Mouse (Mus musculus) cerebellum, adult 9-11 months (tissue): Measurements from ENCODE around the gene Atxn7l3.
A peak's percentile ranks its signal among the peaks of the same experiment; 100 is the strongest.
"Not testable (repeated sequence)": the region's sequence is repeated elsewhere in the genome, so short reads cannot be mapped to it uniquely, and the experiment has no call there.

ENCODE experiments used
- DNase-seq: peaks from one replicate; pipeline ENCODE4 v3.0.0; 2022

Atxn7l3 gene

DNA sequence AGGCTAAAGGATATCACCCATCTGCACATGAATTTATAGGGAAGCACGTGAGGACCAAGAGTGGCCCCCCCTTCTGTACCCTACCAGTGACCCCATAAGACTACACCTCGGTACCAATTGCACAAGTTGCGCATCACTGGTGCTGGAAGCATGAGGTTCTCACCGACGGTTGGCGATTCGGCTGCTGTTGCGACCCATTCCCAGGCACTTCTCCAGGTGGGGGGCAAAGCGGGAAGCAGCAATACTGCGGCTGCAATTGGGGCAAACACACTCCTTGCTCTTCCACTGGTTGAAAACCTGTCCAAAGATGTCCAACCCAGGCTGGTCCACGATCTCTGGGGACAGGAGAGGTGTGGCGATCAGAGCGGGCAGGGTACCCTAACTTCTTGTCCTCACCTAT is 2.5 kb downstream of the Atxn7l3 start:
- DNase-seq: peak; percentile 56

- peak; percentile 53 for DNase-seq
Observed at GRCm38 (mm10) chr11:102291051-102291535, 5.3 kb downstream of the Atxn7l3 start.

- DNase-seq: peak; percentile 31
Observed at GRCm38 (mm10) chr11:102290141-102290540, 6.3 kb downstream of the Atxn7l3 start.

DNA sequence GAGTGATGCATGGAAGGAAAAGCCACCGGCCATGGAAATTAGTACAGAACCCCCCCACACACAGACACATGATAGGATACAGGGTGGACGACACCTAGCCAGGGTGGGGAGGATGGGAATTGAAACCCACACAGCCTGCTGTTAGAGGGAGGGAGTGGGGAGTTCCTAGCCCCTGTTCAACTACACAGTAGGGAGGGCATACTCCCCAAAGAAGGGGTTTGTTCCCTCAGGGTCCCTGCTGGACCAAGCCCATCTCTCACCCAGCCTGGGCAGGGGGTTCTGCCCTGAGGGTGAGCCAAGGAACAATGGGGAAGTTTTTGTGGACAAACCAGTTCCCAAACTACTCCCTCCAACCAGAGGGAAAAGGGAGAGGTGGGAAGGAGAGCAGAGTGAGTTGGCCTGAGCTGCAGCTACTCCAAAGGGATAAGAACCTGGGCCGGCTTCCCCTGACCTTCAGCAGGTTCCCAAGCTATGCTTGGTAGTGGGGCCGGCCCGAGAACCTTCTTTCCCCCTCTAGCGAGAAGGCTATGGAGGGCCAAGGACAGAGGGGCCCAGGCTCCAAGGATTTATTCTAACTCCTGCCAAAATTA is 6.8 kb downstream of the Atxn7l3 start:
- peak; percentile 37 for DNase-seq

DNA sequence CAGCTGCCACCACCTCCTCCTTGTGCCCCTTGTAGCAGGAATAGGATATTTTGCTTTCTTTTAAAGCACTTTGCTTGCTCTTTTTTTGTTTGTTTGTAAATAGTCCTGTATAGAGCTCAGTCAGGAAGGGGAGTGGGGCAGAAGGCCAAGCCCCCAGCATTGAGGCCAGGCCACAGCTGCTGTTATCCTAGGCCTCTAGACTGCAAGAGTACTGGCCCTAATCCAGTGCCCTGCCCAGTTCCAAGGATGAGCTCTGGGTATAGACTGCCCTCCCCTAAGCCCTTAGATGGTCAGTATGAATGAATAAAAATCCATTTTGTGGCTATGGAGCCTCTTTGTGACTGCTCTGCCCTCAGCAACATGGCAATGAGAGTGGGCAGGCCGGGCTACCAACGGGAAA is 7.5 kb downstream of the Atxn7l3 start:
- DNase-seq: peak; percentile 47

DNA sequence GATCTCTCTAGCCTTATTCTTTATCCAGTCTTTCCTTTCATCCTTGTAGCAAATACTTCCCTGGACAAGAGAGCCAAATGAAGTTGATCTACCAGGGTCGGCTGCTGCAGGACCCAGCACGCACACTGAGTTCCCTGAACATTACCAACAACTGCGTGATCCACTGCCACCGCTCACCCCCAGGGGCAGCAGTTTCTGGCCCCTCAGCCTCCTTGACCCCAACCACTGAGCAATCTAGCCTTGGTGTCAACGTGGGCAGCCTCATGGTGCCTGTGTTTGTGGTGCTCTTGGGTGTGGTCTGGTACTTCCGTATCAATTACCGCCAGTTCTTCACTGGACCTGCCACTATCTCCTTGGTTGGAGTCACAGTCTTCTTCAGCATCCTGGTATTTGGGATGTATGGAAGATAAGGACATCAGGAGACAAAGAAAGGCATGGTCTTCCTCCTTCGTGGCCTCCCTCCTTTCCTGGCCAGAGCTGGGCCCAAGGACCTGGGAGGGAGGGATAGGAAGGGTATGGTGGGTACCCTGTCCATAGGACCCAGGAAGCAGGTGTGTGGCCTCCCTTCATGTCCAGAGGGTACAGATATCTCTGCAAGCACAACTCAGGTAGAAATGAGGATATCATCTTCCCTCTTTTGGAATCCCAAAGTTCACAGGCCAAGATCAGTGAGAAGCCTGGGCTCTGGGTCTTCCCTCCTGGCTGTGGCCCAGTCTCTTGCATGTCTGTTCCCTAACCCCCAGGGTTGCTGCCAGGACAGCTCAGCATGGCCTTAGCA is 8.2 kb downstream of the Atxn7l3 start:
- DNase-seq: peak; percentile 30

GRCm38 (mm10) chr11:102287485-102287884 is 8.9 kb downstream of the Atxn7l3 start:
- DNase-seq: peak; percentile 45

GRCm38 (mm10) chr11:102285095-102285834 is 11.2 kb downstream of the Atxn7l3 start:
- no peak for DNase-seq

- DNase-seq: peak; percentile 97
Observed at GRCm38 (mm10) chr11:102284501-102285094, 11.8 kb downstream of the Atxn7l3 start, which contains the start of gene Tmub2. TSS of gene Tmub2 (plus strand) at chr11:102284931.

- DNase-seq: no peak
Observed at GRCm38 (mm10) chr11:102283922-102284321, 12.5 kb downstream of the Atxn7l3 start.

DNA sequence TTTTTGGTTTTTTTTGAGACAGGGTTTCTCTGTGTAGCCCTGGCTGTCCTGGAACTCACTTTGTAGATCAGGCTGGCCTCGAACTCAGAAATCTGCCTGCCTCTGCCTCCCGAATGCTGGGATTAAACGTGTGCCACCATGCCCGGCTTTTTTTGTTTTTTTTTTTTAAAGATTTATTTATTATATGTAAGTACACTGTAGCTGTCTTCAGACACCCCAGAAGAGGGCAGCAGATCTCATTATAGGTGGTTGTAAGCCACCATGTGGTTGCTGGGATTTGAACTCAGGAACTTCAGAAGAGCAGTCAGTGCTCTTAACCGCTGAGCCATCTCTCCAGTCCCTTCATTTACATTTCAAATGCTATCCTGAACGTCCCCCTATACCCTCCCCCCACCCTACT is 16.2 kb downstream of the Atxn7l3 start:
- DNase-seq: not testable (repeated sequence)

DNA sequence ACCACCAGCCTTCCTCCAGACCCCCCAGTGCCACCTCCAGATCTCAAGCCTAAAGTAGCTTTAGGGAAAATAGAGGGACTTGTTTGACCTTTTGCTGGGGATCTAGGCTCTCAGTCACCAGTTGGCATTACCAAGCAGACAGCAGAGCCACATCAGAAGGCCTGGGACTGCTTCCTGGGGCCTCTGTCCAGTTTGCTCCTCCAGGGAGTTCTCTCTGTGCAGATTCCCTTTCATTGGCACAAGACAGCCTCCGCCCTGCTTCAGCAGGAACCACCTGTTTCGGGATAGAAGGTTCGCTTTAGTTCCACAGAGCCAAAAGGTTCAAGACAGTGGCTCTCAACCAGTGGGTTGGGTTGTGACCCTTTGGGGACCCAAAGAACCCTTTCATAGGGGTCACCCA is 16.8 kb downstream of the Atxn7l3 start:
- DNase-seq: no peak

GRCm38 (mm10) chr11:102277754-102278153 is 18.7 kb downstream of the Atxn7l3 start:
- DNase-seq: no peak

DNA sequence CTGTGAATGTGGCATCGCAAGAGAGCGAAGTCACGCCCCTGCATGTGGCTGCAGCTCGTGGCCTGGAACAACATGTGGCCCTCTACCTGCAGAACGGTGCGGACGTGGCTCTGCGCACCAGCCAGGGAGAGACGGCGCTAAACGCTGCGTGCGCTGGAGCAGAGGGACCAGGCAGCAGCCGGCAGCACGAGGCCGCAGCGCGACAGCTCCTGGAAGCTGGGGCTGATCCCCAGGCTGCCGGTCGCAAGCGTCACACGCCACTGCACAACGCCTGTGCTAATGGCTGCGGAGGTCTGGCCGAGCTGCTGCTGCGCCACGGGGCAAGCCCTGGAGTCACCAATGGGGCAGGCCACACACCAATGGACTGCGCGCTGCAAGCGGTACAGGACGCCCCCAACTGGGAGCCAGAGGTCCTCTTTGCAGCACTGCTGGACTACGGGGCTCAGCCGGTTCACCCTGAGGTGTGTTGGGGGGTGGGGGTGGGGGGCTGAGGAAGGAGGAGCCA is 20.0 kb downstream of the Atxn7l3 start:
- DNase-seq: peak; percentile 41

GRCm38 (mm10) chr11:102268520-102269244 is 27.7 kb downstream of the Atxn7l3 start, which contains the start of gene Asb16:
TSS of gene Asb16 (plus strand) at chr11:102268743.
- DNase-seq: no peak

DNA sequence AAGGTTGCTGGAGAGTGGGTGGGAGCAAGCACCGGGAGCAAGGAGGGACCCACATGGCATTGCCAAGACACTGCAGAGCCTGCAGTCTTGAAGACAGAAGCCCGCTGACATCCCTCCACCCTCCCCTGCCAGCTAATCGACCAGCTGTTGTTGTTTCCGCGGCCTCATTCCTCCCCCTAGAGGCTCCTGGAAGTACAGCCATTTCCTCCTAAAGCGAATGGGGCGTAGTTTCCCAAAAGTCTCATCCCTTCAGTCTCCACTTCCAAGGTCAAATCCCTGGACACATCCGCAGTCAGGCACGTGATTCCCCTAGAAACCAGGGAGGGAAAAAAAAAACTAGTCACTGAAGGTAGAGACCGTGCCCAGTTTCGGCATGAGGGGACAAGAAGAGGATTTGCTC is 29.0 kb downstream of the Atxn7l3 start:
- peak; percentile 76 for DNase-seq

DNA sequence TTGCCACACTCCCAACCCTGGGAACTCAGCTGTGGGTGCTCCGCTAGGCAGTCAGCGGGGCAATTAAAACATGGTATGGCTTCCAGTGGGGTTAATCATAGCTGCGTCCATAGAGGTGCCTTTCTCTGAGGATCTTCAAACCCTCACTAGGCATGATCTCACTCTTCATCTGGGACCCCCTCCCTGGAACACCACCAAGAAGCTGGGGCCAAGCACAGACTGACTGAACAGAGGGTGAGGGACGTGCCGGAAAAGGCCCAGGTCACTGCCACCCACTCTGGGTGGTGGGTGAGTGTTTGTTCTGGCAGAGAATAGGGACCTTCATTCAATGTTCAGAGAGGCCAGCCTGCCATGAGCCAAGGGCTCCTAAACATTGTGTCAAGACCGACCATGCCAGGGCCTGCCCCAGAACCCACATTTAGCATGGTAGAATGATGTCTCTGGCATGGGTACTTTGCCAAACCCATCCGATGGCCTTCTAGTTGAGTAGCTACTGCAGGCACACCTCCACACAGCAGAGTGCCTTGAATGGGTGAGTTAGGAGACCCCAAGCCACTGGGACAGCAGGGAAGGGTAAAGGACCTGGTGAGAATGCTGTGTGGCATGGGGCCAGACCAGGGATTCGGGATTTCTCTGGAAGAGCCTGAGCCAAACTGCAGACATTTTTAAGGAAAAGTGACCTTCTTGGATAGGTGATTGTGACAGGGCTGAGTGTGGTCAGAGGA is 29.6 kb downstream of the Atxn7l3 start:
- no peak for DNase-seq

- DNase-seq: peak; percentile 70
Observed at GRCm38 (mm10) chr11:102265816-102266215, 30.6 kb downstream of the Atxn7l3 start.

DNA sequence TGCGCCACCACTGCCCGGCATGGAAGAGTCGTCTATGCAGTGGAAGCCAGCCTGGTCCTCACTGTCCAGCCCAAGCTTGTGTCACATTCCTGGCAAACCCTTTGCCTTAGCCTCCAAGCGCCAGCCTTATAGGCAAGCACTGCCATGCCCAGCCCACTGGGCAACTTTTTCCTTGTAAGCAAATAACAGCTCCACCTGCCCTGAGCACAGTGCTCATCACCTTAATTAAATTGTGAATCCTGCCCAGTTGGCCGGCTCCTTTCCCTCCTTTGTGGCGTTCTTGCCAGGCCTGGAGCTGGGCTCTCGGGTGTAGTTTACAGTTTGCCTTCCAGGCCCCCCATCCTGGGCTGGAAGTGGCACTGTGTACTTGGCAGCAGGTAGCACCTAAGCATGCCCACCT is 33.2 kb downstream of the Atxn7l3 start:
- no peak for DNase-seq

- DNase-seq: no peak
Observed at GRCm38 (mm10) chr11:102258521-102258920, 37.9 kb downstream of the Atxn7l3 start.

GRCm38 (mm10) chr11:102258095-102258494 is 38.3 kb downstream of the Atxn7l3 start:
- no peak for DNase-seq
